Mouse (Mus musculus) retina, embryonic 14.5 days (tissue): Measurements from ENCODE around the gene Gm4871.
"Not testable (repeated sequence)": the region's sequence is repeated elsewhere in the genome, so short reads cannot be mapped to it uniquely, and the experiment has no call there.

ENCODE experiments used
- DNase-seq: peaks from one replicate; pipeline ENCODE4 v3.0.0-alpha.2; 2015; ENCODE audit warnings: low spot score

Gene Gm4871

DNA sequence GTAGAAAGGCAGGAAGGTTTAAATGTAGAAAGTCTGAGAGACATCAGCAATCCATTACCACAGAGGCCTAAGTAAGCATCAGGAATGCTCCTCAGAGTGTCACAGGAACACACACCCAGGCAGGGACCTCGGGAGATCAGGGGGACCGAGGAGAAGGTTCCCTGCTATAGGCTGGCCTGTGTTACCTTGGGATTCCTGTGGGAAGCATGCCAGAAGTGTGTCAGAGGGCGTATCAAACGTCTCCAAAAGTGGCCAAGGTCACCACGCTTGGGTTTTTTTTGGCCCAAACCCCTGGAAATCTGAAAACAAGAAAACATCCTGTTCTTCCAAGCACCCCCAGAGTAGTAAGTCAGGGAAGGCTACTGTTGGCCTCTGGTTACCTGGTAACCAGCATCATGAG lies at the start of gene Gm4871:
TSS of gene Gm4871 (minus strand) at position 364 of the 400 bp plus-strand sequence.
- DNase-seq, result not testable (repeated sequence)

DNA sequence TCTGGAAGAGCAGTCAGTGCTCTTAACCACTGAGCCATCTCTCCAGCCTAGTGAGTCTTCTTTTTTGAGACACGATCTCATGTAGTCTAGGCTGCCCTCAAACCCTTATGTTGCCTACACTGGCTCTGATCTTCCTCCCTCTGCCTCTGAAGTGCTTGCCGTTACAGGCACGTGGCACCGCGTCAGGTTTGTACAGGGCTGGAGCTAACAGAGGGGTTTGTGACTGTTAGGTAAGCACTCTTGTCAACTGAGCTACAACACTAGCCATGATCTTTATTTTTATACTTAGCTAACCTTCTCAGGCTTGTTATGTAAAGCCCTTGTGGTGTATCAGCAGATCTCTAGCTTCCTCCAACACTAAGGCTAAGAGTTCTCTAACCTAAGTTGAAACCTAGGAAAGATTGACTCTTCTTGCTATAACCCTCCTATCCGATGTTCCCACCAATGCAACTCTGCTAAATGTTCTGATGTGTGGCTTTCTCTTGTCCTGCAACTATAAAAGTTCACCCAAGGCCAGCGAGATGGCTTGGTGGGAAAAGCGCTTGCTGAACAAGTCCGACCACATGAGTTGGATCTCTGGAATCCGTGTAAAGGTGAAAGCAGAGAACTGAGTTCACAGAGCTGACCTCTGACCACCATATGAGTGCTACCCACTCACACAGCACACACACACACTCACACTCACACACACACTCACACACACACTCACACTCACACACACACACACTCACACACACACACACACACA lies 49.5 kb upstream of the Gm4871 start:
- DNase-seq, result no peak

DNA sequence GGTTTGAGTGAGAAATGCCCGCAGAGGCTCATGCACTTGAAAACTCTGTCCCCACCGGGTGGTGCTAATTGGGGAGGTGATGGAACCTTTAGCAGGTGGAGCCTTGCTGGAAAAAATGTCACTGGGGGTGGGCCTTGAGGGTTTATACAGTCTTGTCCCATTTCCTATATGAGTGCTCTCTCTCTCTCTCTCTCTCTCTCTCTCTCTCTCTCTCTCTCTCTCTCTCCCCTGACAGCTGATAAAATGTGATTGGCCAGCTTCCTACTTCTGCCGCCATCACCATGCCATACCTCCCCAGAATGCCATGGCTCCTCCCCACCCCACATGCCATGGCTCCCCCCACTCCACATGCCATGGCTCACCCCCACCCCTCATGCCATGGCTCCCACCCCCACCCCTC lies 42.5 kb upstream of the Gm4871 start:
- DNase-seq, result no peak

DNA sequence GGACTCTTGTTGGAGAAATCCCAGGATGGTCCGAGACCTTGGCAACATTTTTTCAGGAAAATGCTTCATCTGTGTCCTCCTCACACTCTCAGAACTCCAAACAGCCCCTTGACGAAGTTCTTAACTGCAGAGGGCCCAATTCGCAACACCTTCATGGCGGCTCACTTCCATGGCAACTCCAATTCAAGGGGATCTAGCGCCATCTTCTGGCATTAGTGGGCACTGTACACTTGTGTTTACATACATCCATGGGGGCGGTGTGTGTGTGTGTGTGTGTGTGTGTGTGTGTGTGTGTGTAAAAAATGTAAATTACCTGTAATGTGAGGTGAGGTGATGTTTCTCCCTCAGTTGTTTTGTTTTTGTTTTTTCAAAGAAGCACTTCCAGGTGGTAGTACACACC lies 38.8 kb upstream of the Gm4871 start:
- peak; percentile 19 for DNase-seq

DNA sequence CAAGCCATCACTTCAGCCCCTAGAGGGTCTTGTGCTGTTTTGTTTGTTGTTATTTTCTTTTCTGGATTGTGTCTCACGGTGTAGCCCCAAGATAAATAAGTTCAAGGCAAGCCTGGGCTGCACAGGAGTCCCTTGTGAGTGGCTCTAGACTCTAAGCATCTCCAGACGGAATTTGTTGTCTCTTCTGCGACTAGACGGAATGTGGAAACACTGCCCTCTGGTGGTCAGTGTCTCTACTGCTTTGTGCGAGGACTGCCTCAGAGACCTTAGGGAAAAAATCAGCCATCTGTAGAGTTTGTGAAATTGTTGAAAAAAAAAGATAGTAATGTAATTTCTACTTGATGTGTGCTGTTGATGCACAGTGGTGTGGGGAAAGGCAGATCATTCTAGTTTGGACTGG lies 37.2 kb upstream of the Gm4871 start:
- peak; percentile 90 for DNase-seq

DNA sequence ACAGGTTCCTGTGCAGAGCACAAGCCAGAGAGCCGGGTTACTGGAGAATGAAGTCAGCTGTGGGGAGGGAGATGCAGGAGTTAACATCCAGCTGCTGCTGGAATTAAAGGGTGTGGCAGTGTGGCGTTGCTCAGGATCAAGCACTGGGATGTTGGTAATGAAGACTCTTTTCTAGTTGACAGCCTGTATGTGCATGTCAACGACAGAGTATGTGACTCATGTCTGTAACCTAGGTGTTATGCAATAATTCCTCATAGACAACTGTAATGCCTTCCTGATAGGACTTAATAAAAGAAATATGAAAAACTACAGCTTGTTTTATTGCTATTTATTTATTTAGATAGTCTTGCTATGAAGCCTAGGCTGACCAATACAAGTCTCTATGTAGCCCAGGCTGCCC lies 36.3 kb upstream of the Gm4871 start:
- DNase-seq, result no peak

DNA sequence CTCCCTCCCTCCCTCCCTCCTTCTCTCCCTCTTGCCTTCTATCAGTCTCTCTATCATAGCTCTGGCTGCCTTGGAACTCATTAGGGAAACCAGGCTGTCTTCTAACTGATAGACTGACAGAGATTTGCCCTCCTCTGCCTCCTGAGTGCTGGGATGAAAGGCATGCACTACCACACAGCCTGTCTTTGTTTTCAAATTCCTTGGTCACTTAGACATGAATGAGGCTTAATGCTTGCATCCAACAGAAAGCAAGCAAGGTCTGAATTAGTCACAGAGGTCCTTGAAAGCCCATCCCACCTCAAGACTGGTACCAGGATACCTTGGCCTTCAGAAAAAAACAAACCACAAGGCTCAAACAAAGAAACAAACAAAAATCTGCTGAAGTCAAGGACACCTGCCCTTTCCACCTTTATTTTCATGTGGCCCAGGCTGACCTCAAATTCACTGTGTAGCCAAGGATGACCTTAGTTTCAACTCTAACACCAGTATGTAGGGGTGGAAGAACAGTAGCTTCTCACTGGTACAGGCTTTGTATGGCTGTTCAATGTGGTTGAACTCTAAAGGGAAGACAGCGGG lies 32.3 kb upstream of the Gm4871 start:
- no peak for DNase-seq

DNA sequence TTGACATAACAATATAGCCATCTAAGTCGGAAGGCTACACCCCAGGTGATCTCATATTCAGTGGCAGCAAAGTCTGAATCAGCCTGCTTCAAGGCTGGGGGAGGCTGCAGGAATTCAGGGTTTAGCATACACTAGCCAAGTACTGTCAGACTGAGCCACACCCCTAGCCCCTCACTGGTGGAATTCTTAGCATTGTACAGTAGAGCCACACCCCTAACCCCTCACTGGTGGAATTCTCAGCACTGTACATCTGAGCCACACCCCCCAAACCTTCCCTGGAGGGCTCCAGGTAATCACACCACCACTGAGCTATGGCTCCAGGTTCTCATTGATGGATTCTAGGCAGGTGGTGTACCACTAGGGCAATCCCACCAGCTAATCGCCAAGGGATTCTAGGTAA lies 27.0 kb upstream of the Gm4871 start:
- DNase-seq, result no peak

DNA sequence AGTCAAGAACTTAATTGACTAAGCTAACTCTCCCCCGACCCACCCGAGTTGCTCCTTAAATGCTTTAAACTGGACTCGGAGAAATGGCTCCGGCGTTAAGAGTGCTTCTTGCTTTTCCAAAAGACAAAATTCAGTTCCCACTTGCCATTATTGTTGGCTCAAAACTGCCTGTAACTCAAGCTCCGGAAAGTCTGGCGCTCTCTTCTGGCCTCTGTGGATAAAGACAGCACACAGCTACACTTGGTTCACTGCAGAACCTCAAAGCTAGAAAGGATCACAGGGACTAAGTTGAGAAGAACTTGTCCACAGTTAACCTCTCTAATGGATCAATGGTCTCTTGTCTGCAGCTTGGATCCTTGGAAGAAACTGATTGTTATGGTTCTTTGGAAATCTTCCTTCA lies 26.2 kb upstream of the Gm4871 start:
- peak; percentile 54 for DNase-seq

DNA sequence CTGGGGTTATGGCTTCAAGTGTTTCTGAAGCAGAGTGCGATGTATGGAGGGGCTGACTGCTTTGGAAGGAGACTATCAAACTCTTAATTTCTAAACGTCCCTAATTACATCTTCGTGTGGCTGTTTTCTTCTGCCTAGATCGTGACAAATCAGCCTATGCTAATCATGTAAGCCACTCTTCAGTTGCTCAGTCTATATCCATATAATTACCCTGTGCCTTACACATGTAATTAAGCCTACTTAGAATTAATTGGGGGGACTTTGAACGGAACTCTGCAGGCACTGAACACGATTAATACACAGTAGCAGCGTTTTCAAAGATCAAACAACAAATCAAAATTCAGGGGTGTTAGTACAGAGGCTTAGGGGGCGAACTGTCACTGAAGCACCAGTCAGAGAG lies 25.4 kb upstream of the Gm4871 start:
- DNase-seq, result no peak

DNA sequence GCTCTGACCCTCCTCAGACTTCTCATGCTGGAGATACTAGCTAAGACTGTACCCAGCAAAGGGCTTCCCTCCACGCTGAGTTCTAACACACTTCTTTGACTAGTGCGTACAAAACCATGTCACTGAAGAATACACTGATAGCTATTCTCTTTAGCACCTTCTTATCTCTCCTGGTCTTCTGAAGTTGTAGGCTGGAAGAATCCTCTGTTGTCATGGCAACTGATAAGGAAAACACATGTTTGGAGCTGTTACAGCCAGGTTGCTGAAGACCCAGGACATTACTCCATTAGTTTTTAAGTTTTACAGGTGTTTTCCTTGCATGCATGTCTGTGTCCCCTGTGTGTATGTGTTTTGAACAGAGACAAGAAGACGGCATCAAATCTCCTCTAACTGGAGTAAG lies 21.6 kb upstream of the Gm4871 start:
- DNase-seq, result not testable (repeated sequence)

DNA sequence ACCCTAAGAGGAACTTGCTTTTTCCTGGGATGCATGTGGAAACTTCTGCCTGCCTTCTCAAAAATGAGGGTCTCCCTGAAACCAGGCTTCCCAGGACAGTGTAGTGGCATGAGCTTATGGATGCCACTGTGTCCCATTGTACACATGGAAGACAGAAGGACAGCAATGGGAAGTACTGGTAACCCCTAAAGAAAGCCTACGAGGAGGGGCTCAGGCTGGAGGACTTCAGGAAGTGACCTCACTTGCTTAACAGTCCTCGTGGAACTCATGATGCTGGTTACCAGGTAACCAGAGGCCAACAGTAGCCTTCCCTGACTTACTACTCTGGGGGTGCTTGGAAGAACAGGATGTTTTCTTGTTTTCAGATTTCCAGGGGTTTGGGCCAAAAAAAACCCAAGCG lies 10.1 kb upstream of the Gm4871 start, which contains the start of gene 1700018F24Rik:
TSS of gene 1700018F24Rik (plus strand) at position 301 of the 400 bp plus-strand sequence.
- not testable (repeated sequence) for DNase-seq

DNA sequence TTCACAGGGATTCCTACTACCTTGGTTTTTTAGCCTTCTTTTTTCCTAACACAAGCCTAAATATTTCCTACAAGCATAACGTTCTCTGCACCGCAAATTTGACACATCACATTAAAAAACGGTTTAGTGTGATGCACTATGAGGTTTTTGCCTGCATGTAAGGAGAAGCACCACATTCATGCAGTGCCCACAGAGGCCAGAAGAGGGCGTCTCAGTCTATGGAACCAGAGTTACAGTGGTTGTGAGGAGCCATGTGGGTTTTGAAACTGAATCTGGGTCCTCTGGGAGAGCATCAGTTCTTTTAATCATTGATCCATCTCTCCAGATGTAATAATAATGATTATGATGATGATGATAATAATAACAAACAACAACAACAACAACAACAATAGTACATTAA lies 9.1 kb upstream of the Gm4871 start:
- peak; percentile 23 for DNase-seq

DNA sequence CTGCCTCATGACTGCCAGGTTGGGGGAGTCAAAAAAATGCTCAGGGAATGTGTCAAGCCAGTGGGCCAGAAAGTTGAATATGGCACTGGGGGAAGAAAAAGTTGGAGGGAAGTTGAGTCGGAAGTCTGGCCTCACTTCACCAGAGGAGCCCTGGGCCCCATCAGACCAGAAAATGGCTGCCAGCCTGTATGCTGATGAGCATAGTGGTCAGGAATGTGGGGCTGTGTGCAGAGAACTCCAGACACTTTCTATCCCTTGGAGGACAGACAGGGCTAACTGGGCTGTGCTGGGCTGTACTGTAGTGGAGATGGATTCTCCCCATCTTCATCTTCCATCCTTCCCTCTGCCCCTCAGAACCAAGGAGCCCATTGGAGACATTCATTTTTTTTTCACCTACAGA lies 2.1 kb downstream of the Gm4871 start:
- DNase-seq, result not testable (repeated sequence)

DNA sequence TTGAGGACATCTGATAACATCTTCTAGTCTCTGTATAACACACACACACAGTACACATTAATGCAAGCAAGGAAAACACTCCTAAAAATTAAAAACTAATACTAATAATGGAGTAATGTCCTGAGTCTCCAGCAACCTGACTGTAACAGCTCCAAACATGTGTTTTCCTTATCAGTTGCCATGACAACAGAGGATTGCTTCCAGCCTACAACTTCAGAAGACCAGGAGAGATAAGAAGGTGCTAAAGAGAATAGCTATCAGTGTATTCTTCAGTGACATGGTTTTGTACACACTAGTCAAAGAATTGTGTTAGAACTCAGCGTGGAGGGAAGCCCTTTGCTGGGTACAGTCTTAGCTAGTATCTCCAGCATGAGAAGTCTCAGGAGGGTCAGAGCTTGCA lies 11.8 kb downstream of the Gm4871 start:
- DNase-seq, result not testable (repeated sequence)

DNA sequence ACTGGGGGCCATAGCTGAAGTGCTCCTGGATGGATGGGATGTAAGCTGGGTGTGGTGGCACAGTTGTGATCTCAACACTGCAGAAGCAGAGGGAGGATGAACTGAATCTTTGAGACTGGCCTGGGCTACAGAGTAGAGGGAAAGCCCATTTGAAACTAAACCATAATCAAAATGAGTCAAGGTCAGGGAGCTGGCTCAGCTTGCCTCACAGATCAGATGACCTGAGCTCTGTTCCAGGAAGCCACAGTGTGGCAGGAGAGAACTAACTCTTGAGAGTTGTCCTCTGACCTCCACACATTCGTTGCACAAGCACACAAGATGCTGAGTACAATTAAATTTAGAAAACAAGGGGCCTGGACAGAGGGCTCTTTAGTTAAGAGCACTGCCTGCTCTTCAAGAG lies 12.3 kb downstream of the Gm4871 start:
- not testable (repeated sequence) for DNase-seq

DNA sequence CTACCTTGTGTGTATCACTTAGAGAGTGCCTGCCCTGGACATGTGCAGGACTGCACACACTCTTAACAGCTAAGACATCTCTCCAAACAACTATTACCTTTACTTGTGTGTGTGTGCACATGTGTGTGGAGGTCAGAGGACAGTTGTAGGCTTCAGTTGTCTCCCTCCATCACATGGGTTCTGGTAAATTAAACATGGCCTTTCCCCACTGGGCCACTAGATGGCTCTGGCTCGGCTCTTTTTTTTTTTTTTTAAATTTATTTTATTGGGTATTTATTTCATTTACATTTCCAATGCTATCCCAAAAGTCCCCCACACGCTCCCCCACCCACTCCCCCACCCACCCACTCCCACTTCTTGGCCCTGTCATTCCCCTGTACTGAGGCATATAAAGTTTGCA lies 15.8 kb downstream of the Gm4871 start:
- not testable (repeated sequence) for DNase-seq

DNA sequence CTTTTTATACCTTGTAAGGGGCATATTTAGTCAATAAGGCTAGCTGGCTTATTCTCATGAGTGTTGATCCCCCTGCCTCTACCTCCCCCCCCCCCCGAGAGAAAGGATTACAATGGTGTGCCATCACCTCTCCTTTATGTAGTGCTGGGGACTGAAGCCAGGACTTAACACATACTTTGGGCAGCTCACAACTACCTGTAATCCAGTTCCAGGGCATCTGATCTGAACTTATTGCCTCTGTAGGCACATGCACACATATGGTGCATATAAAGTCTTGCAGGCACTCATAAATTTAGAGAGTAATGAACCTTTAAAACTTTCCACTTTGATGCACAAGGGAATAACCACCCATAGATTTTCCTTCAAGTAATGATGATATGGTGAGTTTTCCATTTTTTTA lies 18.3 kb downstream of the Gm4871 start:
- DNase-seq, result no peak

DNA sequence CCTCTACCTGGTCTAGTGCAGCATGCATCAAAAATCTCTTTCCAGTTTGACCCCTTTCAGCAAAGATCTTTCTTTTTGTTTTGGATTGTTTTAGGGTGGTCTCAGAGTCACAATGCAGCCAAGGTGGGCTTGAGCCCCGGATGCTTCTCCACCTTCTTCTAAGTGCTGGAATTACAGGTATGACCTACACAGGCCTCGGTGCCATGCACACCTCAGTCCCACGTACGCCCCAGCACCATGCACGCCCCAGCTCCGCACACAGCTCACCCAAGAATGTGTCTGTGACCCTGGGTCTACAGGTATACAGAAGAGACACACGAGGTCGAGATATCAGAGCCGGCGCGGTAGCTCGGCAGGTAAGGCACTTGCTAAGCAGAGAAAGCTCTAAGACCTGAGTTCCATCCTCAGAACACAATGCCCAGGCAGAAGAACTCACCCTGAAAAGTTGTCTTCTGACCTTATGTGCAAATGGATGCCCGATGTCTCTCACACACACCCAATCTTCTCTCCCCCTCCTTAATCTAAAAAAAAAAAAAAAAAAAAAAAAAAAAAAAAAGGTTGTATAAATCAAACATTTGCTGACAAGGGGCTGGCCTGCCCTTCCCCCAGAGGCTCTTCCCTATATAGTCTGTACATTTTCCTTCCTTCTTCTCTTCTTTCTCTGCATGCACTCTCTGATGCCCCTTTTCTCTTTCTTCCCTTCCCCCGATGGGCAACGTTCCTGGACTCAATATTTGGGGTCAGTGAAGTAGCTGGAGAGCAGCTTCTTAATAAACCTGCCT lies 23.5 kb downstream of the Gm4871 start:
- no peak for DNase-seq

DNA sequence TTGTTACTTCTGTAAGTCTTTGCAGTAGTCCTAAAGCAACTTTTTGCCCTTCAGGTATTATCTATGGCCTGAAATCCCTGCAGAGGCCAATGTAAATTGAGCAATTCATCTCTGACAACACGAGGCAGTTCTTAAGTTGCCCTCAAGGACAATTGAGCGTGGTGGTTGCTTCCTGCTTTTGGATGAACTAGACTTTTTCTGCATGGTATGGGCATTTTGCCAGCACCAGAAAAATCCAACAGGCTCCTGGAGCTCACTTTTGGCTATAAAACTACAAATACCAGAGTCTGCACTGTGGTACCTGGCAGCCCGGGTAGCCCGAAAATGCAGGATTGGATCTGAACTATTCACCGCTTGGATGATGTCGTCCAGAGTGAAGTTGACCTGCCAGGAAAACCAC lies 27.0 kb downstream of the Gm4871 start:
- DNase-seq, result no peak

DNA sequence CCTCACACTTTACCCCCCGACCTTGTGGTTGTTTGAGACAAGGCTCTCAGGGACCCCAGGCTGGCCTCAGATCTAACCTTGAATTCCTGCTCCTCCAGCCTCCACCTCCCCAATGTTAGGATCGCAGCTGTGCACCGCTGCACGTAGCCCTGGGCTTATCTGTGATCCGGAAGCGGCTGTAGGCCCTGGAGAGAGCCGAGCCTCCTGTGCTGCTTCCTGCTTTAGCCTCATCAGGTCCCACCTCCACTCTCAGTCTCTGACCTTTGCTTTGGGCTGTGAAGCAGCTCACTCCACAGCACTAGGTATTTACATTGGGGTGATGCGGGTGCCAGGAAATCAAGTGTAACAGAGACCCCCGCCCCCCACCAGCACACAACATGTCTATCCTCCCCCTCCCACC lies 28.1 kb downstream of the Gm4871 start:
- DNase-seq, result no peak

DNA sequence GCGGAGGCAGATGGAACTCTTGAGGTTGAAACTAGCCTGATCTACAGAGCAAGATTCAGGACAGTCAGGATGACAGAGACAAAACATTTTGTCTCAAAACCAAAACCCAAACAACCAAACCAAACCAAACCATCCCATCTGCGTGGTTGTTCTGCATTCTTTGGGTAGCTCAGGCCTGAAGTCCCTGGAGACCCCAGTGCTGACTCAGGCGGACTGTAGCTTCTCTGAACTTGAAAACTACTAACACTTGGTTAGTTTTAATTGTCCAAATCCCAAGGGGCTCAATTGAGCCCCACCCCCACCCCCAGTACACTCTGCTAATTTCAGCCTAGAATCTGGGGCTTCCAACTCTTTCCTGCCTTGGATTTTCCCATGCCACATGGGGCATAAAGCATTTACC lies 29.2 kb downstream of the Gm4871 start:
- DNase-seq, result no peak

DNA sequence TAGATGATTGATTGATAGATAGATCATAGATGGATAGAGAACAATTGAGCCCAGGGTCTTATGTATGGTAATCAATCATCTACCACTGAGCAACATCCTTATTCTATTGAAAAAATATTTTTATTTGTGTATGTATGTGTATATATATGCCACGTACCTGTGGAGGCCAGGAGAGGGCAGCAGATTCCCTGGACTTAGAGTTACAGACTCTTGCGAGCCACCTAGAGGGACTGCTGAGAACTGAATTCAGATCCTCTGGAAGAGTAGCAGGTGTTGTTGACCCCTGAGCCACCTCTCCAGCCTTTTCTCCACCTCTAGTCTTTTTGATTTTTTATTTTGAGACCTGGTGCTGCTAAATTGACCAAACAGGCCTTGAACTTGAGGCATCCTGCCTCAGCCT lies 34.1 kb downstream of the Gm4871 start:
- peak; percentile 41 for DNase-seq
